Mouse (Mus musculus): ENCODE data around the gene Uspl1. TPM values are rescaled to one million over a fixed set of nuclear protein-coding genes. Genes with fewer than 3 reads are reported as not detected.
"Not testable (repeated sequence)": the region's sequence is repeated elsewhere in the genome, so short reads cannot be mapped to it uniquely, and the experiment has no call there.

Uspl1 gene
- polyA plus RNA-seq, 1 experiment from 2014 or later = 16.9 TPM

GRCm38 (mm10) chr5:149140336-149140735, 43.8 kb upstream of the Uspl1 start:
- H3K36me3 ChIP-seq (ENCODE audit: control insufficient read depth, insufficient read depth) = no peaks in the 10 kb centered on the region
- WGBS = 58% methylated on average over 9 of the region's 9 CpGs
- TF ChIP-seq CTCF (IDR thresholded peaks at IDR 0.05; ENCODE audit: low read depth) = no peak
- no peak for ATAC-seq
- H3K9me3 ChIP-seq (ENCODE audit: control insufficient read depth) = no peaks in the 10 kb centered on the region
- H3K27ac ChIP-seq (ENCODE audit: low read depth, low read length) = no peak overlapping the region
- H3K4me3 ChIP-seq (ENCODE audit: low read depth, low read length) = no peak overlapping the region
- no peak overlapping the region for H3K9ac ChIP-seq (ENCODE audit: low read depth, low read length)
- no peaks in the 10 kb centered on the region for H3K27me3 ChIP-seq (replicated peaks; ENCODE audit: control insufficient read depth, insufficient read depth, low read length)
- H3K4me1 ChIP-seq (replicated peaks; ENCODE audit: control insufficient read depth, insufficient read depth, low read length) = no peaks in the 10 kb centered on the region
- H3K4me2 ChIP-seq (replicated peaks; ENCODE audit: low read depth) = no peak overlapping the region

DNA sequence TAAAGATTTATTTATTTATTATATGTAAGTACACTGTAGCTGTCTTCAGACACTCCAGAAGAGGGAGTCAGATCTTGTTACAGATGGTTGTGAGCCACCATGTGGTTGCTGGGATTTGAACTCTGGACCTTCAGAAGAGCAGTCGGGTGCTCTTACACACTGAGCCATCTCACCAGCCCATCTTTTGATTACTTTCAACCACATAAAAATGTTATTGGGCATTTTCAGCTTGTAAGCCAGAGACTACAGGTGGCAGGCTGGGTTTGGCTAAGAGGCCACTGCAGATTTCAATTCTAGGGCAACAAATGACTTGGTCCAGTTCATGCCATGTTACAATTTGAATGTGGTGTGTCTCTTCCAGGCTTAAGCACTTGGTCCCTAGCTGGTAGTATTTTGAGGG, 43.0 kb upstream of the Uspl1 start:
- H3K9me3 ChIP-seq (ENCODE audit: control insufficient read depth); H3K4me1 ChIP-seq (replicated peaks; ENCODE audit: control insufficient read depth, insufficient read depth, low read length); H3K27me3 ChIP-seq (replicated peaks; ENCODE audit: control insufficient read depth, insufficient read depth, low read length); H3K4me3 ChIP-seq (ENCODE audit: low read depth, low read length); H3K9ac ChIP-seq (ENCODE audit: low read depth, low read length); ATAC-seq; H3K4me2 ChIP-seq (replicated peaks; ENCODE audit: low read depth); H3K36me3 ChIP-seq (ENCODE audit: control insufficient read depth, insufficient read depth); H3K27ac ChIP-seq (ENCODE audit: low read depth, low read length): not testable (repeated sequence)
- 86% methylated on average over 1 of the region's 1 CpGs for WGBS

DNA sequence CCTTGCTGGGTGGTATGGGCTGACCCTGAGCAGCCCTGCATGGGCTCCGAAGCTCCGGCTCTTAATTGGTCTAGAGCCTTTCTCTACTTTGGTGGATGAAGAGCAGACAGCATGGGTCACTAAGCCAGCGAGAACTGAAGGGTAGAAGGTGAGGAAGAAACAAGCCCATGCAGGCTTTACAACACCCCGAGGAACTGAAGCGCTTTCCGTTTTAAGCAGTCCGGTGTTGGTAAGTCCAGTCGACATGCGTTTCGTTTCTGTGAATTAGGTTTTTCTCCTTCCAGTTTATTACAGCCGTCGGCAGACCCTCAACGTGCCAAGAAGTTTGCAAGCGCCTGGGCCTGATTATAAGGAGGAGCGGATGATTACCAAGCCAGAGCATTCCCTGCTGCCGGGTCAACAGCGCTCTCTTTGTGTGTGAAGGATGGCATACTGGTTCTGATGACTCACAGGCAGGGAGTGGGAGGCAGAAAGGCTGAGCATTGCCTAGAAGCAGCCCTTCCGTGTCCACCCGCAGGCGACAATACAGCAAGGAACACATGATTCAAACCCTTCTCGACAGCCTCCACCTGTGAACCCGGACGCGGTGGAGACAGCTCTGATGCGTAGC, 40.3 kb upstream of the Uspl1 start:
- no peaks in the 10 kb centered on the region for H3K36me3 ChIP-seq (ENCODE audit: control insufficient read depth, insufficient read depth)
- no peak for TF ChIP-seq CTCF (IDR thresholded peaks at IDR 0.05; ENCODE audit: low read depth)
- 62% methylated on average over 25 of the region's 25 CpGs for WGBS
- H3K9me3 ChIP-seq (ENCODE audit: control insufficient read depth) = no peaks in the 10 kb centered on the region
- no peak overlapping the region for H3K4me3 ChIP-seq (ENCODE audit: low read depth, low read length)
- no peaks in the 10 kb centered on the region for H3K4me1 ChIP-seq (replicated peaks; ENCODE audit: control insufficient read depth, insufficient read depth, low read length)
- H3K4me2 ChIP-seq (replicated peaks; ENCODE audit: low read depth) = no peak overlapping the region
- no peak for ATAC-seq
- no peak overlapping the region for H3K9ac ChIP-seq (ENCODE audit: low read depth, low read length)
- H3K27ac ChIP-seq (ENCODE audit: low read depth, low read length) = no peak overlapping the region
- no peaks in the 10 kb centered on the region for H3K27me3 ChIP-seq (replicated peaks; ENCODE audit: control insufficient read depth, insufficient read depth, low read length)

DNA sequence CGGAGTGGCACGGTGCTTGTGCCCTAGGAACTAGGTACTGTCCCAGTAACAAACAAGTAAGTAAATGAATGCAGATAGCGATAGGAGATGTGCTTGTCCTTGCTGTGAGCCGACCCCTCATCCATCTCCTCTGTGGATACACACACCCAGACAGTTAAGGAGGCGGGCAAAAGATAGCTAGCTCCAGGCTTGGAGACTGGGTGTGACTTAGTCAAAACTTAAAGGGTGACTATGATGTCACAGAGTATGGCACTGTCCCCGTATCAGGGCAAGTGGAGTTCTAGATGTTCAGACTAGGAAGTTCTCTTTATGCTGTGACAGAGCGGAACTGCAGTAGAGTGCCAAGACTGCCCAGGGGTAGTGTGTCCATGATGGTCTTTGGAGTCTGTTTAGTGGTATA, 37.5 kb upstream of the Uspl1 start:
- H3K9ac ChIP-seq (ENCODE audit: low read depth, low read length) = no peak overlapping the region
- H3K4me2 ChIP-seq (replicated peaks; ENCODE audit: low read depth) = no peak overlapping the region
- no peaks in the 10 kb centered on the region for H3K27me3 ChIP-seq (replicated peaks; ENCODE audit: control insufficient read depth, insufficient read depth, low read length)
- 71% methylated on average over 7 of the region's 7 CpGs for WGBS
- no peak for TF ChIP-seq CTCF (IDR thresholded peaks at IDR 0.05; ENCODE audit: low read depth)
- no peak for ATAC-seq
- no peaks in the 10 kb centered on the region for H3K36me3 ChIP-seq (ENCODE audit: control insufficient read depth, insufficient read depth)
- no peaks in the 10 kb centered on the region for H3K4me1 ChIP-seq (replicated peaks; ENCODE audit: control insufficient read depth, insufficient read depth, low read length)
- H3K9me3 ChIP-seq (ENCODE audit: control insufficient read depth) = no peaks in the 10 kb centered on the region
- H3K27ac ChIP-seq (ENCODE audit: low read depth, low read length) = no peak overlapping the region
- no peak overlapping the region for H3K4me3 ChIP-seq (ENCODE audit: low read depth, low read length)

- H3K4me2 ChIP-seq (replicated peaks; ENCODE audit: low read depth) = no peak overlapping the region
- H3K27me3 ChIP-seq (replicated peaks; ENCODE audit: control insufficient read depth, insufficient read depth, low read length) = no peaks in the 10 kb centered on the region
- no peak overlapping the region for H3K27ac ChIP-seq (ENCODE audit: low read depth, low read length)
- TF ChIP-seq CTCF (IDR thresholded peaks at IDR 0.05; ENCODE audit: low read depth) = no peak
- no peaks in the 10 kb centered on the region for H3K4me1 ChIP-seq (replicated peaks; ENCODE audit: control insufficient read depth, insufficient read depth, low read length)
- H3K9ac ChIP-seq (ENCODE audit: low read depth, low read length) = no peak overlapping the region
- no peak for ATAC-seq
- no peaks in the 10 kb centered on the region for H3K36me3 ChIP-seq (ENCODE audit: control insufficient read depth, insufficient read depth)
- H3K9me3 ChIP-seq (ENCODE audit: control insufficient read depth) = no peaks in the 10 kb centered on the region
- H3K4me3 ChIP-seq (ENCODE audit: low read depth, low read length) = no peak overlapping the region
- 65% methylated on average over 8 of the region's 8 CpGs for WGBS
Observed at GRCm38 (mm10) chr5:149147386-149148000, 36.7 kb upstream of the Uspl1 start.

DNA sequence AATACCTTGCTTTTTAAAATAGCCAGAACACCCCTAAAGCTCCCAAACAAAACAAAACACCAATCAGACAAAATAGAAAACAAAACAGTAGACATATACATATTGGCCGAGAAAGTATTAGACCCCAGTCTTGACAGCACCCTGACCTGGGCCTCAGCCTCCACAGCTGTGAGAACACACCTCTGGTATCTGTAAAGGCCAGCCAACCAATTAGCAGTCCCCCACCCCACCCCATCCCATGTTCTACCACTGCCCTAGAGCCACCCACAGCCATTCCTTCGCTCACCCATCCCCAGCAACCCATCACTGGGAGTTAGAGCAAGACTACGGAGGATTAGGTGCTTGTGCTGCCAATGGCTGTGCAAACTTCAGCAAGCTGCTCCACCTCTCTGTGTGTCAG, 33.3 kb upstream of the Uspl1 start:
- Histone ChIP-seq H3K4me2 (replicated peaks; ENCODE audit: low read depth) (no peak overlapping the region), H3K4me1 (replicated peaks; ENCODE audit: control insufficient read depth, insufficient read depth, low read length) (no peaks in the 10 kb centered on the region), H3K9ac (ENCODE audit: low read depth, low read length) (no peak overlapping the region), H3K36me3 (ENCODE audit: control insufficient read depth, insufficient read depth) (no peaks in the 10 kb centered on the region), H3K27me3 (replicated peaks; ENCODE audit: control insufficient read depth, insufficient read depth, low read length) (no peaks in the 10 kb centered on the region), H3K9me3 (ENCODE audit: control insufficient read depth) (no peaks in the 10 kb centered on the region), H3K4me3 (ENCODE audit: low read depth, low read length) (no peak overlapping the region), H3K27ac (ENCODE audit: low read depth, low read length) (no peak overlapping the region)
- TF ChIP-seq CTCF (IDR thresholded peaks at IDR 0.05; ENCODE audit: low read depth) = no peak
- no peak for ATAC-seq
- WGBS = 99% methylated on average over 3 of the region's 3 CpGs

All from intestine, postnatal 0 days (tissue).